Mouse (Mus musculus) neural tube, embryonic 14.5 days (tissue): ENCODE data around the gene Pkmyt1. TPM values are rescaled to one million over a fixed set of nuclear protein-coding genes. Genes with fewer than 3 reads are reported as not detected.

Experiments used
- ATAC-seq: fragments of 200-750 bp; cut with Nextera tagmentation; 2 replicates; pipeline ENCODE4 v1.8.0; 2017; ENCODE audit warnings: low read depth, mild to moderate bottlenecking, moderate TSS enrichment, moderate library complexity
- H3K27ac ChIP-seq: fragments of 300-500 bp; sonication (generic); 2 replicates; pipeline ENCODE4 v1.5.1; 2014; ENCODE audit warnings: low read depth, mild to moderate bottlenecking, control low read depth, low read length, moderate library complexity, mixed read lengths
- H3K27me3 ChIP-seq: fragments of 300-500 bp; sonication (generic); 2 replicates; pipeline ENCODE4 v1.6.1; 2014; ENCODE audit warnings: low read length; ENCODE audit not compliant: control insufficient read depth, insufficient read depth
- H3K36me3 ChIP-seq: fragments of 300-500 bp; sonication (generic); 2 replicates; pipeline ENCODE4 v1.6.1; 2014; ENCODE audit warnings: low read length, mixed read lengths; ENCODE audit not compliant: control insufficient read depth, insufficient read depth
- H3K4me1 ChIP-seq: fragments of 300-500 bp; sonication (generic); 2 replicates; pipeline ENCODE4 v1.6.1; 2014; ENCODE audit warnings: low read length; ENCODE audit not compliant: control insufficient read depth, insufficient read depth
- H3K4me2 ChIP-seq: fragments of 300-500 bp; sonication (generic); 2 replicates; pipeline ENCODE4 v1.6.1; 2014; ENCODE audit warnings: mild to moderate bottlenecking, low read depth, low read length, control low read depth
- H3K4me3 ChIP-seq: fragments of 300-500 bp; sonication (generic); 2 replicates; pipeline ENCODE4 v1.5.1; 2014; ENCODE audit warnings: low read depth, low read length, control low read depth, mixed read lengths
- H3K9ac ChIP-seq: fragments of 300-500 bp; sonication (generic); replicated peaks from 2 replicates; pipeline ENCODE4 v1.6.1; 2014; ENCODE audit warnings: low read depth, mild to moderate bottlenecking, control low read depth, low read length, mixed read lengths
- H3K9me3 ChIP-seq: fragments of 300-500 bp; sonication (generic); 2 replicates; pipeline ENCODE4 v1.6.1; 2016; ENCODE audit warnings: low read length; ENCODE audit not compliant: control insufficient read depth
- WGBS: fragments of 180-500 bp; shearing (Covaris S2); extraction: QIAGEN DNeasy Blood & Tissue Kit; methylation state at CpG from one replicate; pipeline ENCODE4 v1.1.7; 2014; 5-methylcytosine and 5-hydroxymethylcytosine counted together
- polyA plus RNA-seq: library from polyadenylated mRNA; unstranded; fragments of >200 nt; fragmentation: Nextera tagmentation; extraction: Ambion mirVana; gene quantifications from 2 replicates; pipeline ENCODE4 v1.2.1, GENCODE M21; 2014

Gene Pkmyt1
- polyA plus RNA-seq, 1 experiment from 2014 or later: 14.3 TPM

DNA sequence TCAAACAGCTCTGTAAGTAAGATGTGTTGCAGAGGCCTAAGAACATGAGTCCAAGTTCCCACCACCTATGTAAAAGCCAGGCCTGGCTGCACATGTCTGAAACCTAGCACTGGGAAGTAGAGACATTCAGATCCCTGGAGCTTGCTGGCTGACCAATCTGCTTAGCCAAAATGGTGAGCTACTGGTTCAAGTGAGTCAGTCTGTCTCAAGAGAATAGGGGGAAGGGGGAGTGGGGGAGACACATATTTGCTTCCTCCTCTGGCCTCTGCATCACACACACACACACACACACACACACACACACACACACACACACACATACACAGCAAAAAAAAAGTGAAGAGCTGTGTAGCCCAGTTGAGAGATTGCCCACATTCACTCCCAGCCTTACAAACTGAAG, 57.2 kb downstream of the Pkmyt1 start:
- H3K4me2 ChIP-seq: no peak overlapping the region
- H3K27ac ChIP-seq: no peak overlapping the region
- no peak for ATAC-seq
- no peaks in the 10 kb centered on the region for H3K27me3 ChIP-seq
- H3K9me3 ChIP-seq: no peaks in the 10 kb centered on the region
- no peak overlapping the region for H3K4me3 ChIP-seq
- H3K36me3 ChIP-seq: no peaks in the 10 kb centered on the region
- no peak overlapping the region for H3K9ac ChIP-seq
- H3K4me1 ChIP-seq: no peaks in the 10 kb centered on the region

DNA sequence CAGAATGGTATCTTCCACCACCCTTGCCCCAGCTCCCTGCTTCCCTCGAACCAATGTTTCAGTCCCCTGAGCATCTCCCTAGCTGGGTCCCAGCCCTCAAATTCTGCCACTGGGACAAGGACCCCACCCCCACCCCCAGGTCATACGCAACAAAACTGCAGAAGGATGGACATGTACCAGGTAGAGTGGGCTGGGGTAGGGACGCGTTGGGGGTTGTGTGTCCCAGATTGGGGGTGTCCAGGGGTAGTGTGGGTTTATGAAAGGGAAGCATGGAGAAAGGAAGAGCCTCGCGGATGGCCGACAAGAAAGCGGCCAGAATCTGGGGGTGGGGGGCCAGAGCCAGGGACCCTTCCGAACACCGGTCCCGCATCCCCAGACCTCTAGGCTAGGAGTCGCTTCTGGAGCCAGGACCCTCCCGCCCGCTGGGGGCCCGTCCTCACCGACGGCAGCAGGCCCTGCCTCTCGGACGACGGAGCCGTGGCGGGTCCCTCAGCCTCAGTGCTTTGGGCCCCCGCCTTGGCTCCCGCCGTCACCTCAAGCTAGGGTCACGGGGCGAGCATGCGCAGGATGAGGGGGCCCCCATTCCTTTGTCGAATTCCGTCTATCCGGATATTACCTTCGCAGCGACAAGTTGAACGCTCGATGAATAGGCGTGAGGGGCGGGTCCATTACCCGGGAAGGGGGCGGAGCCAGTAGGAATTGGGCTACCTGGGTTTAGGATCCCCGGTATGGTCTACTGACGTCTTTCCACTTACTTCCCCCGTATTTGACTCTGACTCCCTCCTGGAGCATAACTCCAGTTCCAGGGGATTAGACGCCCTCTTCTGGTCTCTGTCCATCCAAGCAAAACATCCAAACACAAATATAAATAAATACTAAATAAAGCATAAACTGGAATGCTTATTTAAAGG, 59.7 kb downstream of the Pkmyt1 start, which contains the start of gene Flywch2:
Flywch2 (minus strand) TSS at position 521 of the 911 bp plus-strand sequence.
- Histone ChIP-seq H3K4me2 (peak within 1 kb of the TSS; percentile 74), H3K9me3 (no peaks in the 10 kb centered on the region), H3K27me3 (no peaks in the 10 kb centered on the region), H3K4me3 (peak within 1 kb of the TSS; percentile 58), H3K9ac (peak within 1 kb of the TSS; percentile 87), H3K27ac (peak within 1 kb of the TSS; percentile 94), H3K36me3 (no peaks in the 10 kb centered on the region), H3K4me1 (peaks cover 10% of the 10 kb centered on the region)
- ATAC-seq: peak; percentile 91
- WGBS: 2% methylated on average over 37 of the region's 43 CpGs

Other genes with a start within 250 kb of the Pkmyt1 start
- not detected in 2 replicates for gene Vmn2r117, start 246.6 kb upstream of the Pkmyt1 start, polyA plus RNA-seq
- gene Zfp213, start 162.1 kb upstream of the Pkmyt1 start, polyA plus RNA-seq: 16.9 and 19.8 TPM in 2 replicates
- 26.6 TPM in 2 replicates for gene Zfp13, start 126.8 kb upstream of the Pkmyt1 start, polyA plus RNA-seq
- not detected in 2 replicates for gene Zscan10, start 125.5 kb upstream of the Pkmyt1 start, polyA plus RNA-seq
- 0.80 and 2.3 TPM in 2 replicates for gene Mmp25, start 81.1 kb upstream of the Pkmyt1 start, polyA plus RNA-seq
- gene Bicdl2, start 65.8 kb upstream of the Pkmyt1 start, polyA plus RNA-seq: 0.29 TPM in 1 of 2 replicates, not detected in the other
- gene Hcfc1r1, start 52.7 kb upstream of the Pkmyt1 start, polyA plus RNA-seq: 132 and 147 TPM in 2 replicates
- gene Thoc6, start 52.5 kb upstream of the Pkmyt1 start, polyA plus RNA-seq: 42.1 and 43.0 TPM in 2 replicates
- gene Tnfrsf12a, start 48.9 kb upstream of the Pkmyt1 start, polyA plus RNA-seq: 2.6 and 3.8 TPM in 2 replicates
- gene Cldn6, start 47.1 kb upstream of the Pkmyt1 start, polyA plus RNA-seq: not detected in 2 replicates
- 0.70 and 1.4 TPM in 2 replicates for gene Cldn9, start 42.3 kb upstream of the Pkmyt1 start, polyA plus RNA-seq
- 0.21 and 0.52 TPM in 2 replicates for gene 1520401A03Rik, start 3.6 kb upstream of the Pkmyt1 start, polyA plus RNA-seq
- gene Paqr4, start 14.5 kb downstream of the Pkmyt1 start, polyA plus RNA-seq: 49.6 and 51.4 TPM in 2 replicates
- gene Kremen2, start 19.5 kb downstream of the Pkmyt1 start, polyA plus RNA-seq: 0.93 and 1.2 TPM in 2 replicates
- 192 and 216 TPM in 2 replicates for gene Flywch1, start 45.3 kb downstream of the Pkmyt1 start, polyA plus RNA-seq
- 69.9 and 96.5 TPM in 2 replicates for gene Flywch2, start 59.7 kb downstream of the Pkmyt1 start, polyA plus RNA-seq
- 471 and 524 TPM in 2 replicates for gene Srrm2, start 64.2 kb downstream of the Pkmyt1 start, polyA plus RNA-seq
- 1,182 and 1,322 TPM in 2 replicates for gene Elob, start 102.8 kb downstream of the Pkmyt1 start, polyA plus RNA-seq
- not detected in 2 replicates for gene Prss33, start 109.7 kb downstream of the Pkmyt1 start, polyA plus RNA-seq
- not detected in 2 replicates for gene Prss32, start 117.5 kb downstream of the Pkmyt1 start, polyA plus RNA-seq
- gene Prss41, start 117.8 kb downstream of the Pkmyt1 start, polyA plus RNA-seq: 0.68 and 0.96 TPM in 2 replicates
- gene Prss21, start 141.7 kb downstream of the Pkmyt1 start, polyA plus RNA-seq: not detected in 2 replicates
- gene Dcpp1, start 154.5 kb downstream of the Pkmyt1 start, polyA plus RNA-seq: not detected in 2 replicates
- not detected in 2 replicates for gene Dcpp2, start 154.5 kb downstream of the Pkmyt1 start, polyA plus RNA-seq
- gene Dcpp3, start 191.1 kb downstream of the Pkmyt1 start, polyA plus RNA-seq: not detected in 2 replicates
- gene Sbp, start 215.3 kb downstream of the Pkmyt1 start, polyA plus RNA-seq: not detected in 2 replicates
- gene Sbpl, start 228.9 kb downstream of the Pkmyt1 start, polyA plus RNA-seq: not detected in 2 replicates